Comparison of ENCODE assay signal across 27 mouse cellular contexts in the genomic region with DNA sequence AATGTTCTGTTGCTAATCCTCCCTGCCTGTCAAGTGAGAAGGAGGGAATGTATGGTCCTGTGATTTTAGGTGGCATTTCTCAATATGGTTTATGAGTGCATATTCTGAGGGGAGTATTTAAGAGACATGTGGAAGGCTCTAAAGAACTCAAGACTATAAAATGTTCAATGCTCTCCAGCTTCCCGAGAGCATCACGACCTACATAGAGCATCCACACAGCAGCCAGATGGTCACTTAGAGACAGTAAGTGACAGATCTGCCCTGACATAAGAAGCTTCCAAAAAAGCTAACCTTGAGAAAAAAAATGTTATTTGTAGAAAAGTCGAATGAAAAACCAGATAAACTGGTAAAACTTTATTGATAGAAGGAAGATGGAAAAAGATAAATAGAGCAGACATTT.
A peak's percentile ranks its signal among the peaks of the same experiment; 100 is the strongest.
DNase-seq lines count a peak whose midpoint lies in the region; ATAC-seq lines count a peak whose summit lies in the region.
"Had no signal": no experiment of that assay in that cellular context is flagged by ENCODE, and none has a peak within 500 bp of the region (broad histone marks: within the 10 kb centered on the region; RNA-seq: fewer than 3 reads in every experiment).

No protein-coding gene starts in this region.

- no peak overlapping the region for H3K4me3 ChIP-seq in limb, embryonic 15.5 days
- H3K4me3 ChIP-seq in limb, embryonic 10.5 days, result no peak overlapping the region
- no peak overlapping the region for H3K4me3 ChIP-seq in forebrain, embryonic 12.5 days (replicated peaks)
- H3K4me3 ChIP-seq: embryonic facial prominence, embryonic 13.5 days; embryonic facial prominence, embryonic 15.5 days; erythroblast, embryonic 14.5 days; forebrain, embryonic 10.5 days; forebrain, embryonic 13.5 days; forebrain, embryonic 15.5 days had no signal

- 42% methylated on average over 3 of the region's 3 CpGs for WGBS in limb, embryonic 15.5 days
- WGBS in limb, embryonic 10.5 days, result 83% methylated on average over 3 of the region's 3 CpGs
- WGBS in forebrain, embryonic 12.5 days, result 85% methylated on average over 3 of the region's 3 CpGs

- peak; percentile 21 for DNase-seq in cerebellum, adult 9-10 months
- DNase-seq in limb, embryonic 10.5 days (ENCODE audit: low spot score), result no peak
- DNase-seq in brain, adult 2 months (ENCODE audit: low read depth, low spot score), result peak; percentile 51
- peak; percentile 19 for DNase-seq in retina, postnatal 1 day
- DNase-seq: adrenal gland, adult 8-10 months; adrenal gland, postnatal 14 days; adrenal gland, postnatal 36 days; B cell, adult 2 months; cerebellum, adult 11-12 months; cerebellum, adult 9-11 months; cerebellum, postnatal 14 days; cerebellum, postnatal 36 days; embryo, embryonic 11 days; forebrain, postnatal 0 days had no signal

- no peaks in the 10 kb centered on the region for H3K9me3 ChIP-seq in limb, embryonic 15.5 days
- no peaks in the 10 kb centered on the region for H3K9me3 ChIP-seq in limb, embryonic 10.5 days (replicated peaks)
- H3K9me3 ChIP-seq in forebrain, embryonic 12.5 days, result no peaks in the 10 kb centered on the region
- H3K9me3 ChIP-seq: embryonic facial prominence, embryonic 13.5 days; embryonic facial prominence, embryonic 15.5 days; forebrain, embryonic 10.5 days; forebrain, embryonic 13.5 days; forebrain, embryonic 15.5 days; G1E had no signal

- H3K27me3 ChIP-seq in limb, embryonic 15.5 days, result no peaks in the 10 kb centered on the region
- H3K27me3 ChIP-seq in limb, embryonic 10.5 days (ENCODE audit: low read depth, poor library complexity, severe bottlenecking), result no peaks in the 10 kb centered on the region
- H3K27me3 ChIP-seq in forebrain, embryonic 12.5 days, result no peaks in the 10 kb centered on the region
- H3K27me3 ChIP-seq: embryonic facial prominence, embryonic 13.5 days; embryonic facial prominence, embryonic 15.5 days; forebrain, embryonic 13.5 days; forebrain, embryonic 15.5 days; Patski had no signal

- ATAC-seq in cerebellum, adult (ENCODE audit: insufficient number of reproducible peaks, low FRiP score, low TSS enrichment), result no peak
- no peak for ATAC-seq in limb, embryonic 15.5 days (ENCODE audit: insufficient number of reproducible peaks, low FRiP score, low TSS enrichment, low read depth)
- no peak for ATAC-seq in forebrain, embryonic 12.5 days (ENCODE audit: low FRiP score)
- ATAC-seq: activated CD4-positive, CD25-positive, alpha-beta regulatory T cell, adult 4 months; CD4-positive, CD25-positive, alpha-beta regulatory T cell, adult 4 months; forebrain, embryonic 13.5 days; forebrain, embryonic 15.5 days; forebrain, postnatal 0 days; Patski had no signal

- peaks cover 11% of the 10 kb centered on the region for H3K4me1 ChIP-seq in limb, embryonic 15.5 days
- no peaks in the 10 kb centered on the region; the same call in 1 of the 2 replicates for H3K4me1 ChIP-seq in limb, embryonic 10.5 days
- H3K4me1 ChIP-seq in forebrain, embryonic 12.5 days, result peaks cover 8% of the 10 kb centered on the region; the same call in 1 of the 2 replicates
- H3K4me1 ChIP-seq: forebrain, embryonic 13.5 days; forebrain, embryonic 15.5 days had no signal

- no peak overlapping the region for H3K4me2 ChIP-seq in limb, embryonic 15.5 days
- H3K4me2 ChIP-seq in forebrain, embryonic 12.5 days, result no peak overlapping the region
- H3K4me2 ChIP-seq: embryonic facial prominence, embryonic 13.5 days; embryonic facial prominence, embryonic 15.5 days; forebrain, embryonic 13.5 days; forebrain, embryonic 15.5 days had no signal

- no peak overlapping the region for H3K9ac ChIP-seq in limb, embryonic 15.5 days
- no peak overlapping the region for H3K9ac ChIP-seq in forebrain, embryonic 12.5 days
- H3K9ac ChIP-seq: embryonic facial prominence, embryonic 13.5 days; embryonic facial prominence, embryonic 15.5 days; forebrain, embryonic 13.5 days; forebrain, embryonic 15.5 days; forebrain, postnatal 0 days had no signal

- H3K36me3 ChIP-seq in limb, embryonic 15.5 days, result no peaks in the 10 kb centered on the region
- H3K36me3 ChIP-seq in limb, embryonic 10.5 days, result no peaks in the 10 kb centered on the region
- no peaks in the 10 kb centered on the region for H3K36me3 ChIP-seq in forebrain, embryonic 12.5 days (replicated peaks)
- H3K36me3 ChIP-seq: embryonic facial prominence, embryonic 13.5 days; embryonic facial prominence, embryonic 15.5 days; forebrain, embryonic 10.5 days; forebrain, embryonic 15.5 days; G1E had no signal

- peak overlapping the region; percentile 27; the same call in 1 of the 2 replicates for H3K27ac ChIP-seq in limb, embryonic 15.5 days
- H3K27ac ChIP-seq in limb, embryonic 10.5 days, result no peak overlapping the region
- H3K27ac ChIP-seq in forebrain, embryonic 12.5 days, result no peak overlapping the region
- H3K27ac ChIP-seq: embryonic facial prominence, embryonic 13.5 days; embryonic facial prominence, embryonic 15.5 days; forebrain, embryonic 10.5 days; forebrain, embryonic 13.5 days; forebrain, embryonic 15.5 days had no signal
